Mouse (Mus musculus) lung, adult 2 months (tissue): ENCODE results near the gene Gbx1. TPM values are rescaled to one million over a fixed set of nuclear protein-coding genes. Genes with fewer than 3 reads are reported as not detected.

Experiments
- DNase-seq: peaks from one replicate; pipeline ENCODE4 v3.0.0; 2022
- H3K4me1 ChIP-seq: fragments of 200-500 bp; 2 replicates; pipeline ENCODE4 v1.6.1; 2011; ENCODE audit warnings: low read length; ENCODE audit not compliant: control insufficient read depth, insufficient read depth
- H3K4me3 ChIP-seq: fragments of 200-500 bp; replicated peaks from 2 replicates; pipeline ENCODE3; 2011; ENCODE audit warnings: low read depth, mild to moderate bottlenecking, control low read depth, low read length; ENCODE audit errors: extremely low read depth
- CTCF ChIP-seq: fragments of 200-500 bp; IDR thresholded peaks from 2 replicates; pipeline ENCODE4 v1.5.1; 2011; ENCODE audit warnings: mild to moderate bottlenecking, low read length, control low read depth; ENCODE audit not compliant: insufficient read depth
- POLR2A ChIP-seq: fragments of 200-500 bp; IDR thresholded peaks from 2 replicates; pipeline ENCODE4 v1.6.1; 2011; ENCODE audit warnings: low read depth, mild to moderate bottlenecking, control low read depth, low read length, borderline replicate concordance; ENCODE audit errors: extremely low read depth
- WGBS: fragments of 180-500 bp; shearing (Covaris S2); methylation state at CpG from one replicate; pipeline ENCODE4 v1.1.7; 2018; 5-methylcytosine and 5-hydroxymethylcytosine counted together
- polyA plus RNA-seq: library from polyadenylated mRNA; depleted of rRNA; stranded (reverse); fragments of >200 nt; gene quantifications from 2 replicates; pipeline ENCODE4 v1.2.3, GENCODE M21; 2012; rRNA removed

Gene Gbx1
- polyA plus RNA-seq, 1 experiment: 0.02 TPM

DNA sequence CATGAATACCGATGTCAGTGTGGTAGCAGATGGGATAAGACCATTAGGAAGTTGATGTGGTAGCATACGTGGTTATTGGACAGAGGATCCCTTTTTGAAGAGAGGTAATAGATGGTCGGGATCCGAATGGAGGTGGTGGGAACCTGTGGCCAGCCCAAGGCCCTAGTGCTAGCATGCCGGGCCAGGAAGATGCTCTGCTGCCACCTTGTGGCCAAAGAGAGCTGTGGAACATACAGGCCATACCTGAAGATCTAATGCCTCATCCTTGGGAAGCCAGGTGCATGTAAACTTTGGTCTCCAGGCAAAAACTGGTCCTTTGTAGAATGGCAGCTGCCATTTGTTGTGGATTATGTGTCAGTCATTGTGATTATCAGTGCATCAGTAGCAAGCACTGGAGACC, 56.4 kb downstream of the Gbx1 start:
- 11% methylated on average over 5 of the region's 5 CpGs for WGBS
- no peak for TF ChIP-seq POLR2A
- TF ChIP-seq CTCF: peak; percentile 94
- H3K4me1 ChIP-seq: no peaks in the 10 kb centered on the region
- H3K4me3 ChIP-seq: no peak overlapping the region
- DNase-seq: peak; percentile 78

DNA sequence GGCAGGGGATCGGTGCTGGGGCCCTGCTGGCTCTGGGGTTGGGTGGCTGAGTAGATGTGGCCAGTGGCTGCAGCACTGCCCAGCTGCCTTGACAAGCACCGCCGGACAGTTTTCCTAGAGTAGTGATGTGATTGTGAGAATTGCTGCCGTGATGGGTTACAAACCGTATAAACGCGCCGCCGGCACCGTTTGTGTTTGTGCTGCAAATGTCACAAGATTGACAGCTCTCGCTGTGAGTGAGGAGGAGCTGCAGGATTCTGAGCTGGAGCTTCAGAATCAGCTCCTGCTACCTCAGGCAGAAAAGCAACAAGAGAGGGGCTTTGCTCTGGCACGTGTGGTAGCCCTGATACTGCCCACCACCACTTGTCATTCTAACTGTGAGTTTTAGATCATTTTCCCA, 60.2 kb downstream of the Gbx1 start:
- H3K4me3 ChIP-seq: no peak overlapping the region
- no peak for TF ChIP-seq POLR2A
- no peak for TF ChIP-seq CTCF
- peaks cover 5% of the 10 kb centered on the region; the same call in 1 of the 2 replicates for H3K4me1 ChIP-seq
- 66% methylated on average over 12 of the region's 12 CpGs for WGBS
- DNase-seq: no peak

DNA sequence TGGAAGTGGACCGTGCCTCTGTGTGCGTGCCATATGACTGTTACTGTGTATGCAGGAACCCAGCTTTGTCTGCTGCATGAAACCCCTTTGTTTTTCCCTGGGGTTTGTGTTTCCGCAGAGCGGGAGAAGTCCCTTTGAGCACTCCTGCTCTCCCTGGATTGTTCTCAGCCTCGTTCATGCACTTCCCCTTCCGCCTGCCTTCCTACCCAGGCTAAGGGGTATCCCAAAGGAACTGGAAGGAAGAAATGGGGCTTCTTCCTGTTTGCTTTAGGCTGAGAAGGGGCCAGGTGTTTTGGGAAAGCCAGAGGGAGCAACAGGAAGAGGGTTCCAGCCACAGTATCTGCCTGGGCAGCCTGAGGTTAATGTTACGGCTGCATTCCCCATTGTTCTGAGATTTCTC, 71.4 kb downstream of the Gbx1 start:
- 44% methylated on average over 7 of the region's 7 CpGs for WGBS
- no peak overlapping the region for H3K4me3 ChIP-seq
- DNase-seq: no peak
- no peak for TF ChIP-seq CTCF
- no peak for TF ChIP-seq POLR2A
- H3K4me1 ChIP-seq: peaks cover 16% of the 10 kb centered on the region

DNA sequence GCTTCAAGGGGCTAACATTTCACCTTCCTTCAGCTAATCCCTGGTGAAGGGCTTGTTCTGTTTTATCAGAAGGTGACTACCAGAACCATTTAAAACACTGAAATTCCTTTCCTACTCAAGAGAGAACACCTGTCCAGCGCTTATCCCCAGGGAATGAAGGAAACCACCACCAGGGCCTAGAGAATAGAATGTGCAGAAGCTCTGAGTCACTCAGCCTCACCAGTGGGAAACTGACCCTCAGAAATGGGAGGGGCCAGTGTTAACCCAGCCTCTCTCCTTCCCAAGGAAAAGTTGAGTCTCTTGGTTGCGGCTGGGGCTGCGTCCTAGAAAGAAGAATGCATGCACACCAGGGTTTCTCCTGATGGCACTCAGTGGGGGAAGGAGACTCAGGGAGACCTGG, 71.9 kb downstream of the Gbx1 start:
- no peak for TF ChIP-seq CTCF
- no peak for TF ChIP-seq POLR2A
- 56% methylated on average over 3 of the region's 3 CpGs for WGBS
- DNase-seq: no peak
- H3K4me1 ChIP-seq: peaks cover 16% of the 10 kb centered on the region
- no peak overlapping the region for H3K4me3 ChIP-seq

DNA sequence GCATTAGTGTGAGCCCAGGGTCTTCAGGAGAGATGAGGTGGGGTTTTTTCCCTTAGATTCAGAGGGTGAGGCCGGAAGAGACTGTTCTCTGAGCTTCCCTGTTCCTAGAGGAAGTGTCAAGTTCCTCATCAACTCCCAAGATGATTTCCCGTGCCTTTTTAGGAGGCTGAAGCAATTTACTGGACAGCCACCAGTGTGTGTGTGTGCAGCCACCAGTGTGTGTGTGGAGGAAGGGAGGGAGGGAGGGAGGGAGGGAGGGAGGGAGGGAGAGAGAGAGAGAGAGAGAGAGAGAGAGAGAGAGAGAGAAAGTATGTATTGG, 73.1 kb downstream of the Gbx1 start:
- WGBS: 19% methylated on average over 2 of the region's 2 CpGs
- TF ChIP-seq CTCF: no peak
- no peak for TF ChIP-seq POLR2A
- Histone ChIP-seq H3K4me3 (no peak overlapping the region), H3K4me1 (peaks cover 16% of the 10 kb centered on the region)
- no peak for DNase-seq

DNA sequence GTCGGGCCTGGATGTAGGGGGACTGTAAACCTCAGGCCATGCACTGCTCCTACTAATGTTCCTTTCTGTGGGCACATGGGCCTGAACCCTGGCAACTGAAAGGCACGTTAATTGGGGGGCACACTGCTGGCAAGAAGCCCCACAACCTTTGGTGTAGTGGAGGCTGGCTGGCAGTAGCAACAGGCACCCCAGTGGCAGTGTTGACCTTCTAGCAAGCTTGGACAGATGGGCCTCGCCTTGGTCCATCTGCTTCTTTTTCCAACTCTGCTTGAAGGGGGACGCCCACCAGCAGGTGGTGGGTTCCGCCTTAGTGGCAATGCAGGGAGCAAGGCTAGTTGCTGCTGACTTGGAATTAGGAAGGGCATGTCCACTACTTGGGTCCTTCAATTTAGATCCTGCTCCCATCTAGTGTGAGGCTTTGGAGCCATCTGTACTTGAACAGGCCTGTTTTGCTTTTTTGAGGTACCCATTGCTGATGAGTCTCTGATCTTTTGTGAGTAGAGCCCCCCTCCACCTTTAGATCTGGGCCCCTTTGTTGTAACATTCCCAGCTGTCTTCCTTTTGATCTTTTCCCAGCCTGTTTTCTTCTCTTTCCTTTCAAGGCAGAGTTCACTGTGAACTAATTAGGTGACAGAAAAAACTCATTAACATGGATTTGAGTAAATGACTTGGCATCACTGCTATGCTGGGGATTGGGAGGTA, 73.6 kb downstream of the Gbx1 start:
- WGBS: 34% methylated on average over 5 of the region's 5 CpGs
- TF ChIP-seq POLR2A (no peak), CTCF (no peak)
- Histone ChIP-seq H3K4me1 (peaks cover 16% of the 10 kb centered on the region), H3K4me3 (peak overlapping the region; percentile 94)
- no peak for DNase-seq

Other genes with a start within 250 kb of the Gbx1 start
- 29.5 and 37.1 TPM in 2 replicates for gene Kcnh2, start 175.6 kb downstream of the Gbx1 start, polyA plus RNA-seq
- 21.0 and 28.2 TPM in 2 replicates for gene Nos3, start 162.4 kb downstream of the Gbx1 start, polyA plus RNA-seq
- 2.0 and 9.7 TPM in 2 replicates for gene Atg9b, start 135.1 kb downstream of the Gbx1 start, polyA plus RNA-seq
- 36.0 and 38.5 TPM in 2 replicates for gene Abcb8, start 133.5 kb downstream of the Gbx1 start, polyA plus RNA-seq
- gene Asic3, start 113.8 kb downstream of the Gbx1 start, polyA plus RNA-seq: 0.15 and 0.50 TPM in 2 replicates
- 47.0 and 71.4 TPM in 2 replicates for gene Cdk5, start 103.7 kb downstream of the Gbx1 start, polyA plus RNA-seq
- 84.6 and 86.8 TPM in 2 replicates for gene Slc4a2, start 103.4 kb downstream of the Gbx1 start, polyA plus RNA-seq
- 187 and 234 TPM in 2 replicates for gene Fastk, start 81.9 kb downstream of the Gbx1 start, polyA plus RNA-seq
- gene Tmub1, start 79.3 kb downstream of the Gbx1 start, polyA plus RNA-seq: 49.5 and 56.4 TPM in 2 replicates
- 127 TPM in 2 replicates for gene Agap3, start 75.0 kb downstream of the Gbx1 start, polyA plus RNA-seq
- 2.2 and 4.9 TPM in 2 replicates for gene Asb10, start 13.8 kb upstream of the Gbx1 start, polyA plus RNA-seq
- gene 4931409K22Rik, start 29.6 kb upstream of the Gbx1 start, polyA plus RNA-seq: not detected in 2 replicates
- gene Abcf2, start 50.3 kb upstream of the Gbx1 start, polyA plus RNA-seq: 43.6 and 48.7 TPM in 2 replicates
- gene Chpf2, start 59.5 kb upstream of the Gbx1 start, polyA plus RNA-seq: 39.3 and 47.2 TPM in 2 replicates
- 21.3 and 22.2 TPM in 2 replicates for gene Smarcd3, start 97.2 kb upstream of the Gbx1 start, polyA plus RNA-seq
- 49.0 and 59.9 TPM in 2 replicates for gene Nub1, start 158.3 kb upstream of the Gbx1 start, polyA plus RNA-seq
- gene Wdr86, start 203.5 kb upstream of the Gbx1 start, polyA plus RNA-seq: 2.6 and 3.4 TPM in 2 replicates
- gene Crygn, start 230.8 kb upstream of the Gbx1 start, polyA plus RNA-seq: 0.27 and 0.28 TPM in 2 replicates